Mouse (Mus musculus): Measurements from ENCODE around the gene Pdk1.

DNA sequence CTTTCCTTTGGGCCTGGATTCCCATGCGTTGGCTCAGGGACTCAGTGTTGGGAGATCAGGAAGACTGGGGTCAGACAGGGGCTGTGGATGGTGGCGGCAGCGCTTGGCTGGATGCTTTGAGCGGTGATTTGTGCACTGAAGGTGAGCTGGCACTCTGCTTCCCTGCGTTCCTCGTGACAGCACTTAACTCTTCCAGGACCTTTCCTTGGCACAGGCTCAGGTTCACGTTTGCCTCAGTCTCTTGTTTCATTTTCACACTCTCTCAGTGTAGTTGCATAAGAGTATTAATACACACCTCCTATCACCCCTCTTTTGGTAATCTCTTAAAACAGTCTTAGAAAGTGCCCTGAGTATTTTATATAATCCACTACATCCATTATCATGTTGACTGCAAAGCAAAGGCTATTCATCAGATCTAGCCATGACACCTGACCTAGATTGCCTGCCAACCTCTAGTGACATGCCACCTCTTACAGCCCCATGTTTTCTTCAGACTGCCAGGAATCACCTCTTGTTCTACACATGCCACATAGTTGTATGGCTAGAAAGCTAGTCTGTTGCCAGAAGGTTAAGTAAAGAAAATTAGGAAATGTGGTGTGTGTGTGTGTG lies 19.8 kb downstream of the Pdk1 start:
- TF ChIP-seq TAL1 (IDR thresholded peaks at IDR 0.05; ENCODE audit: low read length) (no peak), GATA1 (IDR thresholded peaks at IDR 0.05; ENCODE audit: low read length) (no peak)
